In the genomic region with DNA sequence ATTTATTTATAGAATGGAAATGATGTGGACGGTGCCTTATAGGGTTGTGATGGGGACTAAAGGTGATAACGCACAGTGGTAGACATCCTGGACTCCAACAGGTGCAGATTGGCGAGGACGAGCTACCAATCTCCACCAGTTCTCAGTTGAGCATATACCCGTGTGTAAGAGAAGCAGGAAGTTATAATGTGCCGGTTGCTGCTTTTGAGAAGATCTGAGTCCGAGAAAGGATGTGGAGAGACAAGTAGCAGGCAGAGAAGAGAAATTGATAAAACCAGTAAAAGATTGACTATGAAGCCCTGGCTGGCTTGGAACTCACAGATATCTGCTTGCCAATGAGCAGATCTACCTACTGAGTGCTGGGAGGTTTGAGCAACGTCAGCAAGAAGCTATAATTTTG, we compare ENCODE assay signal across 25 mouse cellular contexts. TPM values are rescaled to one million over a fixed set of nuclear protein-coding genes. Genes with fewer than 3 reads are reported as not detected.
DNase-seq lines count a peak whose midpoint lies in the region; ATAC-seq and TF ChIP-seq lines count a peak whose summit lies in the region.
"Had no signal": no experiment of that assay in that cellular context is flagged by ENCODE, and none has a peak within 500 bp of the region (broad histone marks: within the 10 kb centered on the region; RNA-seq: fewer than 3 reads in every experiment).

No protein-coding gene starts in this region.

- no peak for TF ChIP-seq CTCF in thymus, adult 2 months (IDR thresholded peaks at IDR 0.05; ENCODE audit: borderline replicate concordance, control insufficient read depth, extremely low read depth, insufficient read depth, low read length, poor library complexity)

- TF ChIP-seq POLR2A in thymus, adult 2 months (IDR thresholded peaks at IDR 0.05; ENCODE audit: control insufficient read depth, extremely low read depth, insufficient read depth, low read length, poor library complexity): no peak

- H3K4me1 ChIP-seq in heart, embryonic 15.5 days (replicated peaks): peaks cover 19% of the 10 kb centered on the region
- H3K4me1 ChIP-seq in thymus, adult 2 months (replicated peaks; ENCODE audit: control insufficient read depth, insufficient read depth, low read length): peaks cover 7% of the 10 kb centered on the region; the same call in 1 of the 2 replicates
- H3K4me1 ChIP-seq in limb, embryonic 10.5 days: no peaks in the 10 kb centered on the region
- H3K4me1 ChIP-seq: embryonic facial prominence, embryonic 15.5 days; forebrain, embryonic 15.5 days; hindbrain, embryonic 10.5 days; midbrain, embryonic 15.5 days; neural tube, embryonic 13.5 days had no signal

- no peak overlapping the region for H3K9ac ChIP-seq in heart, embryonic 15.5 days
- H3K9ac ChIP-seq: embryonic facial prominence, embryonic 15.5 days; forebrain, embryonic 15.5 days; lung, embryonic 15.5 days; midbrain, embryonic 15.5 days; neural tube, embryonic 13.5 days had no signal

- peak overlapping the region; percentile 39; the same call in 1 of the 2 replicates for H3K27ac ChIP-seq in heart, embryonic 15.5 days
- no peak overlapping the region for H3K27ac ChIP-seq in thymus, adult 2 months (ENCODE audit: control insufficient read depth, insufficient read depth, low read length)
- no peak overlapping the region for H3K27ac ChIP-seq in limb, embryonic 10.5 days
- H3K27ac ChIP-seq: embryonic facial prominence, embryonic 15.5 days; forebrain, embryonic 15.5 days; hindbrain, embryonic 10.5 days; lung, embryonic 15.5 days; midbrain, embryonic 15.5 days; neural tube, embryonic 13.5 days had no signal

- ATAC-seq in heart, embryonic 15.5 days (replicated peaks; ENCODE audit: insufficient number of reproducible peaks, insufficient read depth, low FRiP score, low read depth): no peak
- peak; percentile 61 for ATAC-seq in inflammation-experienced regulatory T-cells, adult 6 months
- ATAC-seq: forebrain, embryonic 15.5 days; midbrain, embryonic 15.5 days had no signal

- no peaks in the 10 kb centered on the region for H3K36me3 ChIP-seq in heart, embryonic 15.5 days
- H3K36me3 ChIP-seq in thymus, adult 2 months (ENCODE audit: control insufficient read depth, insufficient read depth, low read length): no peaks in the 10 kb centered on the region; the same call in 1 of the 2 replicates
- no peaks in the 10 kb centered on the region for H3K36me3 ChIP-seq in limb, embryonic 10.5 days
- H3K36me3 ChIP-seq: embryonic facial prominence, embryonic 15.5 days; forebrain, embryonic 15.5 days; hindbrain, embryonic 10.5 days; lung, embryonic 15.5 days; midbrain, embryonic 15.5 days; neural tube, embryonic 13.5 days had no signal

- H3K4me2 ChIP-seq in heart, embryonic 15.5 days: no peak overlapping the region
- H3K4me2 ChIP-seq: embryonic facial prominence, embryonic 15.5 days; forebrain, embryonic 15.5 days; lung, embryonic 15.5 days; midbrain, embryonic 15.5 days; neural tube, embryonic 13.5 days had no signal

- DNase-seq in heart, postnatal 14 days: no peak
- peak; percentile 20 for DNase-seq in thymus, postnatal 14 days
- DNase-seq in thymus, adult 2 months: no peak
- DNase-seq in gastrocnemius, adult 18-20 months (ENCODE audit: low spot score): no peak
- DNase-seq in limb, embryonic 10.5 days (ENCODE audit: low spot score): no peak
- DNase-seq: adrenal gland, postnatal 36 days; B cell, adult 2 months; cerebellum, adult 11 months; cerebellum, adult 9-11 months; gastrocnemius, postnatal 25 days; kidney, adult 8-10 months; kidney, postnatal 10 days; left cerebral cortex, postnatal 4 days; lung, postnatal 36 days; retina, postnatal 1 day; right cerebral cortex, postnatal 25 days; thymus, postnatal 25 days had no signal

- H3K27me3 ChIP-seq in heart, embryonic 15.5 days: no peaks in the 10 kb centered on the region
- no peaks in the 10 kb centered on the region for H3K27me3 ChIP-seq in thymus, adult 2 months (ENCODE audit: control insufficient read depth, insufficient read depth, low read length)
- no peaks in the 10 kb centered on the region for H3K27me3 ChIP-seq in limb, embryonic 10.5 days (ENCODE audit: low read depth, poor library complexity, severe bottlenecking)
- H3K27me3 ChIP-seq: embryonic facial prominence, embryonic 15.5 days; forebrain, embryonic 15.5 days; lung, embryonic 15.5 days; midbrain, embryonic 15.5 days; neural tube, embryonic 13.5 days had no signal

- H3K4me3 ChIP-seq in heart, embryonic 15.5 days: no peak overlapping the region
- H3K4me3 ChIP-seq in thymus, adult 2 months (ENCODE audit: control insufficient read depth, insufficient read depth, low read length): no peak overlapping the region
- H3K4me3 ChIP-seq in limb, embryonic 10.5 days: no peak overlapping the region
- H3K4me3 ChIP-seq: embryonic facial prominence, embryonic 15.5 days; forebrain, embryonic 15.5 days; hindbrain, embryonic 10.5 days; lung, embryonic 15.5 days; midbrain, embryonic 15.5 days; neural tube, embryonic 13.5 days had no signal

- H3K9me3 ChIP-seq in heart, embryonic 15.5 days (replicated peaks): no peaks in the 10 kb centered on the region
- H3K9me3 ChIP-seq in limb, embryonic 10.5 days (replicated peaks): no peaks in the 10 kb centered on the region
- H3K9me3 ChIP-seq: embryonic facial prominence, embryonic 15.5 days; forebrain, embryonic 15.5 days; hindbrain, embryonic 10.5 days; lung, embryonic 15.5 days; midbrain, embryonic 15.5 days; neural tube, embryonic 13.5 days had no signal

- 81% methylated on average over 8 of the region's 8 CpGs for WGBS in heart, embryonic 15.5 days
- WGBS in thymus, adult 2 months: 90% methylated on average over 8 of the region's 8 CpGs
- 93% methylated on average over 8 of the region's 8 CpGs for WGBS in limb, embryonic 10.5 days

- intact Hi-C loops in heart, postnatal 14 days (cut with DNase I): no loop called here

RNA-seq across cellular contexts. Expression of gene Dennd2d, which starts 11.0 kb away (rescaled TPM):
- 1.4 and 6.7 TPM in 2 replicates for polyA plus RNA-seq in heart, embryonic 15.5 days (2015; fragmentation: Nextera tagmentation; extraction: Ambion mirVana)
- total RNA-seq in heart, postnatal 14 days (2021): under 1 TPM; 0.72 to 0.93 TPM
- 39.5 and 47.6 TPM in 2 replicates for polyA plus RNA-seq in thymus, adult 2 months (2012; rRNA removed)
- 100 to 1,000 TPM; 110 to 379 (median 324) TPM for polyA plus RNA-seq in inflammation-experienced regulatory T-cells, adult 6 months (2017; shearing (Covaris generic))
- total RNA-seq in gastrocnemius, adult 18-20 months (2021): under 1 TPM; 0.07 to 0.24 TPM
- polyA plus RNA-seq in limb, embryonic 10.5 days (2016; fragmentation: Nextera tagmentation; extraction: Ambion mirVana): 0.90 and 2.2 TPM in 2 replicates

RNA-seq across cellular contexts. Expression of gene Dram2, which starts 54.4 kb away (rescaled TPM):
- 60.0 and 70.3 TPM in 2 replicates for polyA plus RNA-seq in heart, embryonic 15.5 days (2015; fragmentation: Nextera tagmentation; extraction: Ambion mirVana)
- total RNA-seq in heart, postnatal 14 days (2021): 10 to 100 TPM; 82.1 to 92.4 TPM
- polyA plus RNA-seq in thymus, adult 2 months (2012; rRNA removed): 19.9 and 28.3 TPM in 2 replicates
- polyA plus RNA-seq in inflammation-experienced regulatory T-cells, adult 6 months (2017; shearing (Covaris generic)): 10 to 100 TPM; 49.5 to 55.4 (median 54.2) TPM
- 100 to 1,000 TPM in 1 of 2 experiments, 10 to 100 TPM in 1; 93.7 to 103 TPM for total RNA-seq in gastrocnemius, adult 18-20 months (2021)
- polyA plus RNA-seq in limb, embryonic 10.5 days (2016; fragmentation: Nextera tagmentation; extraction: Ambion mirVana): 28.1 and 28.3 TPM in 2 replicates

RNA-seq across cellular contexts. Expression of gene Cept1, which starts 54.4 kb away (rescaled TPM):
- 29.0 and 32.9 TPM in 2 replicates for polyA plus RNA-seq in heart, embryonic 15.5 days (2015; fragmentation: Nextera tagmentation; extraction: Ambion mirVana)
- 10 to 100 TPM; 20.1 to 21.4 TPM for total RNA-seq in heart, postnatal 14 days (2021)
- polyA plus RNA-seq in thymus, adult 2 months (2012; rRNA removed): 22.7 and 24.4 TPM in 2 replicates
- polyA plus RNA-seq in inflammation-experienced regulatory T-cells, adult 6 months (2017; shearing (Covaris generic)): 100 to 1,000 TPM; 125 to 133 (median 127) TPM
- 10 to 100 TPM; 27.6 to 30.8 TPM for total RNA-seq in gastrocnemius, adult 18-20 months (2021)
- 38.9 and 46.4 TPM in 2 replicates for polyA plus RNA-seq in limb, embryonic 10.5 days (2016; fragmentation: Nextera tagmentation; extraction: Ambion mirVana)
